Mouse (Mus musculus): Measurements from ENCODE around the gene Olfr506. TPM values are rescaled to one million over a fixed set of nuclear protein-coding genes. Genes with fewer than 3 reads are reported as not detected.
"Not testable (repeated sequence)": the region's sequence is repeated elsewhere in the genome, so short reads cannot be mapped to it uniquely, and the experiment has no call there.

The Olfr506 gene
- 0.04 TPM in 1 of 2 replicates, not detected in the other for polyA plus RNA-seq (2015; fragmentation: Nextera tagmentation; extraction: Ambion mirVana)

DNA sequence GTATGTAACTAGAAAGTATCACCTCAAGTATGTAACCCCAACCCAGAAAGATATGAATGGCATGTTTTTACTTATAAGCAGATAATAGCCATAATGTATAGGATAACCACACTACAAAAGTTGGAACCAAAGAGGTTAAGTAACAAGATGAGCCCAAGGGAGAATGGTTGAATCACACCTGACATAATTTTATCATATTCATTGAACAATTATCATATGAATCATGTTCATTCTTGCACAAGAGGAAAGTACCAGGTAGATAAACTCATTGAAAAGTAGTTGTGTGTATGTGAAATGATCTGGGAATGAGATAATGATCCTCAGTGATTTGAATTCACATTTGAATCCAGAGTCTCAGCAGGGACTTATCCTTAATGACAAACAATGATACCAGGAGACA, at the start of gene Olfr506:
Gene Olfr506, plus strand, starts transcription at position 301 of the 400 bp plus-strand sequence.
- Histone ChIP-seq H3K4me1 (replicated peaks) (no peaks in the 10 kb centered on the region), H3K9ac (no peak within 1 kb of the TSS), H3K4me2 (replicated peaks) (no peak within 1 kb of the TSS), H3K27me3 (replicated peaks) (no peaks in the 10 kb centered on the region), H3K9me3 (no peaks in the 10 kb centered on the region), H3K36me3 (no peaks in the 10 kb centered on the region), H3K27ac (no peak within 1 kb of the TSS), H3K4me3 (replicated peaks) (no peak within 1 kb of the TSS)
- no peak for ATAC-seq

DNA sequence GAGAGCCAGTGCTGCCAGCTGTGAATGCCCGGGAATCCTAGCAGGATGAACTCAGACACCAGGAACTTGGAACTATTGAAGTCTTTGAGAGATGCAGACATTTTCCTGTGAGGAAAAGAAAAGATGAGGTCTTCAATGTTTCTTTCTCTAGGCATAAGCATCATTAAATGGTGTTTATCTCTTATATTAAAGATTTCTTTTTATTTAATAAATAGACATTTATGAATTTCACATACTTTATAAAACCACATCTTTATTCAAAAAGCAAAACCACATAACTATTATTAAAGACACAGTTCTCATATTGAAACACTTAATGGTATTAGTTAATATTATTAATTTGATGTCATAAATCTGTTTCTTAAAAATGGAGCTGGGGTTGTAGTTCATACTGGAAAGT, 44.9 kb upstream of the Olfr506 start, which contains the start of gene Olfr504:
Gene Olfr504, minus strand, starts transcription at position 101 of the 400 bp plus-strand sequence.
- 86% methylated on average over 1 of the region's 1 CpGs for WGBS
- H3K36me3 ChIP-seq, result no peaks in the 10 kb centered on the region
- H3K27me3 ChIP-seq (replicated peaks), result no peaks in the 10 kb centered on the region

DNA sequence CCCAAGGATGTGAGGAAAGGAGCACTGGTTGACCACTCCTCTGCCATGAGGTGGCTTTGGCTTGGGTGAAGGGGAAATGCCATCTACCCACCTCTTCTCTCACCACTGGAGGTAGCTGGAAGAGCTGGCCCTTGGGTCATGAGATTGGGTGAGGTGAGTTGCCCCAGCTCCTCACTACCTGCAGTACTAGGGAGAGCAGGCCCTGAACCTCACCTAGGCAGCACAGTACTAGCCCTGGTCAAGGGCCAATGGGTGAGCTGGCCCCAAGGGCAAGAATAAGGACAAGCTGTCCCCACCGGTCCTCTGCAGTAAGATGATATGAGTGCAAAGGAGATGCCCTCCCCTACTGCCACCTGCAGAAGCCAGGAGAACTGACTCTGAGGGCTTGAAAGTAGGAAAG, 20.8 kb upstream of the Olfr506 start:
- H3K4me2 ChIP-seq (replicated peaks), result no peak overlapping the region
- no peak overlapping the region for H3K27ac ChIP-seq
- no peak for ATAC-seq
- H3K36me3 ChIP-seq, result no peaks in the 10 kb centered on the region
- no peaks in the 10 kb centered on the region for H3K4me1 ChIP-seq (replicated peaks)
- WGBS, result 93% methylated on average over 1 of the region's 1 CpGs
- H3K9me3 ChIP-seq, result no peaks in the 10 kb centered on the region
- no peaks in the 10 kb centered on the region for H3K27me3 ChIP-seq (replicated peaks)
- no peak overlapping the region for H3K4me3 ChIP-seq (replicated peaks)
- no peak overlapping the region for H3K9ac ChIP-seq

More for the DNA sequence above, 44.9 kb upstream of the Olfr506 start, which contains the start of gene Olfr504:
- Histone ChIP-seq H3K4me3 (replicated peaks) (no peak within 1 kb of the TSS), H3K27ac (no peak within 1 kb of the TSS), H3K9ac (no peak within 1 kb of the TSS), H3K4me1 (replicated peaks) (no peaks in the 10 kb centered on the region), H3K4me2 (replicated peaks) (no peak within 1 kb of the TSS), H3K9me3 (no peaks in the 10 kb centered on the region)
- no peak for ATAC-seq

DNA sequence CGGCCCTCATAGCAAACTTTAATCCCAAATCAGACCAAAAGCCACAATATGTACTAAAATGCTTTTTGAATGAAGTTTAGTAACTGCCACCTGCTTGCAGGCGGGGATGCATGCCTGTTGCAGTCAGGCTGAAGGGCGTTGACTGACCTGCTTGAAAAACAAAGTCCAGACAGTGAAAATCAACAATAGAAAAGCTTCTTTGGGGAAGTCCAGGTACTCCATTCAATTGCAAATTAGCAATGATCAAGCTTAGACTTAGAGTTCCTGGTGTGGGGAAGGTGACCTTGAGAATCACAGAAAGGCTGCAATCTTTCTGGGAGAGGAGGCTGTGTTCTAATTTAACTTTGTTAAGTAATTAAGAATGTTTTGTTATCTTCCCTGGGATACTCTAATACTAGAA, 8.7 kb upstream of the Olfr506 start:
- 81% methylated on average over 3 of the region's 3 CpGs for WGBS
- not testable (repeated sequence) for ATAC-seq; H3K27me3 ChIP-seq (replicated peaks); H3K9ac ChIP-seq; H3K27ac ChIP-seq; H3K9me3 ChIP-seq; H3K36me3 ChIP-seq; H3K4me3 ChIP-seq (replicated peaks); H3K4me1 ChIP-seq (replicated peaks); H3K4me2 ChIP-seq (replicated peaks)

DNA sequence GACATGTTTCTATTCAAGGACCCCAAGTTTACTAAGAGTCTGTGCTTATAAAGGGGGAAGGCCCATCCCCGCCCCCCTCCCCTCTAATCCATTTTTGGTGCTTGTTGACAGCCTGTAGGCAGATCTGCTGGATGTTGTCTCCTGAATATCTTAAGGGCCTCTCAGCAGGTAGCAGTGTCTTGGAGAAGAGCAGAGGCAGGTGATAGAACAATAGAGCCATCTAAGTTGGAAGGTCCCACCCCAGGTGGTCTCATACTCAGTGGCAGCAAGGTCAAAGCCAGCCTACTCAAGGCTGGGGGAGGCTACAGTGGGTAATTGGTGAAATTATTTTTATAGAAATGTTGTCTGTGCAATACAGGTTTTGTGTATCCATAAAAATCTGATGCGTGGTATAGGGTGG, 3.5 kb downstream of the Olfr506 start:
- ATAC-seq, result no peak
- H3K27ac ChIP-seq, result no peak overlapping the region
- H3K9me3 ChIP-seq, result no peaks in the 10 kb centered on the region
- no peak overlapping the region for H3K4me2 ChIP-seq (replicated peaks)
- no peaks in the 10 kb centered on the region for H3K36me3 ChIP-seq
- H3K9ac ChIP-seq, result no peak overlapping the region
- 79% methylated on average over 2 of the region's 2 CpGs for WGBS
- H3K4me3 ChIP-seq (replicated peaks), result no peak overlapping the region
- H3K4me1 ChIP-seq (replicated peaks), result no peaks in the 10 kb centered on the region
- H3K27me3 ChIP-seq (replicated peaks), result no peaks in the 10 kb centered on the region

DNA sequence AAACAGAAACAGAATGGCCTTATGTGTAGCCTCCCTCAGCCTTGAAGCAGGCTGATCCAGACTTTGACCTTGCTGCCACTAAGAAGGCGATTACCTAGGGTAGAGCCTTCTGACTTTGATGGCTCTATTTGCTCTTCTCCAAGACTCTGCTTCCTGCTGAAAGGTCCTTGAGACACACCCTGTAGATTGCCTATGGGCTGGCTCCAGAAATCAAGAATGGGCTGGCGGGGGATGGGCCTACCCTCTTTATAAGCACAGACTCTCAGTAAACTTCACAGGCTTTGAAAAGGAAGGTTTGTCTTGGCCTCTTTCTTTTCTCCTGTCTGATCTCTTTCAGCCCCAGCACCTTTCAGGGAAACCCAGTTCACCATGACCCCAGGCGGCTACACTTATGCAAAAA, 6.2 kb downstream of the Olfr506 start:
- H3K9ac ChIP-seq; H3K36me3 ChIP-seq; H3K4me3 ChIP-seq (replicated peaks); H3K4me1 ChIP-seq (replicated peaks); H3K27ac ChIP-seq; H3K4me2 ChIP-seq (replicated peaks); H3K9me3 ChIP-seq; H3K27me3 ChIP-seq (replicated peaks): not testable (repeated sequence)
- 48% methylated on average over 3 of the region's 3 CpGs for WGBS
- peak; percentile 96 for ATAC-seq

DNA sequence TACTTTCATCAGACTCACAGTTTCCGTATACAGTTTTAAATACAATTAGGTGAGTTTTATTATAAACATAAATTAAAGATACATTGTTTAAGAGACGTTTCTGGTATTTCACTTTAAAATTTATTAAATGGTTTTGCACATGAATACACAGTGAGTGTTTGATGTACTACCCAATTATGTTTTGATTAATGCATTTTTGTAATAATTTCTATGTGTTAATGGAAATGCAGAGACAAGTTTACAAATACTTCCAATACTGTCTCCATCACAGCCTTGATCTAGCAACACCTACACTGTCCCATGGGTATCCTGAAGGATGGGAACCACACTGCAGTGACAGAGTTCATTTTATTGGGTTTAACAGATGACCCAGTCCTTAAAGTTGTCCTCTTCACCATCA, 10.9 kb downstream of the Olfr506 start, which contains the start of gene Olfr507:
Gene Olfr507, plus strand, starts transcription at position 301 of the 400 bp plus-strand sequence.
- Histone ChIP-seq H3K9me3 (no peaks in the 10 kb centered on the region), H3K27me3 (replicated peaks) (no peaks in the 10 kb centered on the region), H3K9ac (no peak within 1 kb of the TSS), H3K36me3 (no peaks in the 10 kb centered on the region), H3K27ac (no peak within 1 kb of the TSS), H3K4me3 (replicated peaks) (no peak within 1 kb of the TSS), H3K4me2 (replicated peaks) (no peak within 1 kb of the TSS), H3K4me1 (replicated peaks) (no peaks in the 10 kb centered on the region)
- no peak for ATAC-seq
- WGBS, result 76% methylated on average over 2 of the region's 2 CpGs

DNA sequence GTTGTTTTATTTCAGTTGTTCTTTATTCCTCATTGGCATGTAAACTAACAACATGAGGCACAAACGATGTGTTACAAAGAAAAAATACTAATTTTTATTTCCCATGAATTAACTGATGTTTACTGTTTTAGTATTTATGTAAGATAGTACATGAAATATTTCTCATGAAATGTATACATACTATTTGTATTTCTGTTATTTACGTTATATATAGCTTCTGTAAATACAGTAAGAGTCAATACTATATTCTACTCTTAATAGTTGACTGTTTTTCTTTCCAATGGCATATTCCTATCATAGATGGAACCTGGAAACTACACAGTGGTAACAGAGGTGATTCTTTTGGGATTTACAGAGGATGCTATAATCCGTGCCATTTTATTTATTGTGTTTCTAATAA, 19.1 kb downstream of the Olfr506 start, which contains the start of gene Olfr508:
Gene Olfr508, plus strand, starts transcription at position 301 of the 400 bp plus-strand sequence.
- Histone ChIP-seq H3K4me3 (replicated peaks) (no peak within 1 kb of the TSS), H3K4me1 (replicated peaks) (no peaks in the 10 kb centered on the region), H3K27me3 (replicated peaks) (no peaks in the 10 kb centered on the region), H3K9ac (no peak within 1 kb of the TSS), H3K36me3 (no peaks in the 10 kb centered on the region), H3K27ac (no peak within 1 kb of the TSS), H3K9me3 (no peaks in the 10 kb centered on the region), H3K4me2 (replicated peaks) (no peak within 1 kb of the TSS)
- ATAC-seq, result no peak
- WGBS, result 83% methylated on average over 3 of the region's 3 CpGs

DNA sequence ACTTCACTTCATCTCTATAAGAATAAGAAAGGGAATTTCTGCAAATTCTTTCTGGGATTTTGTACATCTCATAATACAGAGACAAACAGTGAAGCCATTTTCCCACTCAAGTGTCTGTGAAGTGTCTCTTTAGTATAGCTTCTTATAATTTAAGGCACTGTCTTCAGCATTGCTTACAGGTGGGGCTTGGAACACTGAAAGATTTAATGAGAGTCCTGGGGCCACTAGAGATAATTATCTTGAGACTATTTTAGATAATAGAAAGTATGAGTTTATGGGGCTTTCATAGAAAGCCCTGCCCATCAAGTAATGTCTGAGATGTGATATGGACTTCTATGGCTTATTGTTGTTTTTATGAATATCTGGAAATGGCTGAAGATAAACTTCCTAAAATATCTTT, 41.2 kb downstream of the Olfr506 start, which contains the start of gene Olfr509:
Gene Olfr509, minus strand, starts transcription at position 101 of the 400 bp plus-strand sequence.
- H3K9me3 ChIP-seq, result no peaks in the 10 kb centered on the region
- no peaks in the 10 kb centered on the region for H3K27me3 ChIP-seq (replicated peaks)
- H3K36me3 ChIP-seq, result no peaks in the 10 kb centered on the region
- H3K9ac ChIP-seq, result no peak within 1 kb of the TSS
- H3K4me1 ChIP-seq (replicated peaks), result no peaks in the 10 kb centered on the region
- H3K4me3 ChIP-seq (replicated peaks), result no peak within 1 kb of the TSS
- no peak within 1 kb of the TSS for H3K4me2 ChIP-seq (replicated peaks)
- no peak for ATAC-seq
- H3K27ac ChIP-seq, result no peak within 1 kb of the TSS

DNA sequence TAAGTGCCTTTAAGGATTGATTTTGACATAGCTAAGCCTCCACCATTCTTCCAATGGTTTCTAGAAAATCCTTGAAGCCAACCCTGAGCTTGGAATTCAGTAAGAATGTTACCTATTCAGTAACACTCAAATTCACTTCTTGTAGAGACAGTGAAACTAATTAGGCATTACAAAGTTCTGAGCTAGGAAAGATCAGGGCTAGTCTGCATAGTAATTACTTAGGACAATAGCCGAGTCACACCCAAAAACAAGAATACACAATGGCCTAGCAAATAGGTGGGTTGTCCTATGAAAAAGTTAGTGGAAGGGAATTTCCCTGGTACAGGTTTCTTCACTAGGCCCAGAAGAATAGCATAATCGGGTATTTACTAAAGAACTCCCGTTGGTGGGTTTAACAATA, 51.8 kb downstream of the Olfr506 start:
- no peaks in the 10 kb centered on the region for H3K9me3 ChIP-seq
- no peak for ATAC-seq
- H3K36me3 ChIP-seq, result no peaks in the 10 kb centered on the region
- H3K9ac ChIP-seq, result no peak overlapping the region
- no peak overlapping the region for H3K4me3 ChIP-seq (replicated peaks)
- WGBS, result 89% methylated on average over 3 of the region's 3 CpGs
- H3K4me1 ChIP-seq (replicated peaks), result no peaks in the 10 kb centered on the region
- no peak overlapping the region for H3K4me2 ChIP-seq (replicated peaks)
- no peak overlapping the region for H3K27ac ChIP-seq
- H3K27me3 ChIP-seq (replicated peaks), result no peaks in the 10 kb centered on the region

Other genes with a start within 250 kb of the Olfr506 start
- not detected in 2 replicates for gene Olfr494, start 245.5 kb upstream of the Olfr506 start, polyA plus RNA-seq (2015; fragmentation: Nextera tagmentation; extraction: Ambion mirVana)
- not detected in 2 replicates for gene Olfr495, start 217.6 kb upstream of the Olfr506 start, polyA plus RNA-seq (2015; fragmentation: Nextera tagmentation; extraction: Ambion mirVana)
- gene Olfr497, start 190.4 kb upstream of the Olfr506 start, polyA plus RNA-seq (2015; fragmentation: Nextera tagmentation; extraction: Ambion mirVana), result not detected in 2 replicates
- not detected in 2 replicates for gene Olfr498, start 145.5 kb upstream of the Olfr506 start, polyA plus RNA-seq (2015; fragmentation: Nextera tagmentation; extraction: Ambion mirVana)
- gene Olfr502, start 85.7 kb upstream of the Olfr506 start, polyA plus RNA-seq (2015; fragmentation: Nextera tagmentation; extraction: Ambion mirVana), result not detected in 2 replicates
- not detected in 2 replicates for gene Olfr503, start 66.3 kb upstream of the Olfr506 start, polyA plus RNA-seq (2015; fragmentation: Nextera tagmentation; extraction: Ambion mirVana)
- not detected in 2 replicates for gene Olfr504, start 45.0 kb upstream of the Olfr506 start, polyA plus RNA-seq (2015; fragmentation: Nextera tagmentation; extraction: Ambion mirVana)
- not detected in 2 replicates for gene Olfr507, start 11.0 kb downstream of the Olfr506 start, polyA plus RNA-seq (2015; fragmentation: Nextera tagmentation; extraction: Ambion mirVana)
- gene Olfr508, start 19.2 kb downstream of the Olfr506 start, polyA plus RNA-seq (2015; fragmentation: Nextera tagmentation; extraction: Ambion mirVana), result not detected in 2 replicates
- gene Olfr509, start 41.1 kb downstream of the Olfr506 start, polyA plus RNA-seq (2015; fragmentation: Nextera tagmentation; extraction: Ambion mirVana), result not detected in 2 replicates
- not detected in 2 replicates for gene Olfr510, start 55.6 kb downstream of the Olfr506 start, polyA plus RNA-seq (2015; fragmentation: Nextera tagmentation; extraction: Ambion mirVana)
- gene Olfr512, start 102.5 kb downstream of the Olfr506 start, polyA plus RNA-seq (2015; fragmentation: Nextera tagmentation; extraction: Ambion mirVana), result not detected in 2 replicates
- gene Olfr513, start 140.2 kb downstream of the Olfr506 start, polyA plus RNA-seq (2015; fragmentation: Nextera tagmentation; extraction: Ambion mirVana), result not detected in 2 replicates
- not detected in 2 replicates for gene Olfr514, start 215.2 kb downstream of the Olfr506 start, polyA plus RNA-seq (2015; fragmentation: Nextera tagmentation; extraction: Ambion mirVana)
- gene Olfr516, start 239.7 kb downstream of the Olfr506 start, polyA plus RNA-seq (2015; fragmentation: Nextera tagmentation; extraction: Ambion mirVana), result not detected in 2 replicates